Mouse (Mus musculus) adrenal gland, postnatal 10 days (tissue): ENCODE data around the gene Nxpe4. TPM values are rescaled to one million over a fixed set of nuclear protein-coding genes. Genes with fewer than 3 reads are reported as not detected.
A peak's percentile ranks its signal among the peaks of the same experiment; 100 is the strongest.
"Not testable (repeated sequence)": the region's sequence is repeated elsewhere in the genome, so short reads cannot be mapped to it uniquely, and the experiment has no call there.

Experiments
- DNase-seq: peaks from one replicate; pipeline ENCODE4 v3.0.0; 2021; ENCODE audit warnings: mixed read lengths
- total RNA-seq, 2 experiments: library from RNA; stranded (reverse); gene quantifications; 2 replicates each; pipeline ENCODE4 v1.2.3; 2021

The Nxpe4 gene
- total RNA-seq, 2 experiments from 2014 or later: 8.8 to 12.7 TPM

DNA sequence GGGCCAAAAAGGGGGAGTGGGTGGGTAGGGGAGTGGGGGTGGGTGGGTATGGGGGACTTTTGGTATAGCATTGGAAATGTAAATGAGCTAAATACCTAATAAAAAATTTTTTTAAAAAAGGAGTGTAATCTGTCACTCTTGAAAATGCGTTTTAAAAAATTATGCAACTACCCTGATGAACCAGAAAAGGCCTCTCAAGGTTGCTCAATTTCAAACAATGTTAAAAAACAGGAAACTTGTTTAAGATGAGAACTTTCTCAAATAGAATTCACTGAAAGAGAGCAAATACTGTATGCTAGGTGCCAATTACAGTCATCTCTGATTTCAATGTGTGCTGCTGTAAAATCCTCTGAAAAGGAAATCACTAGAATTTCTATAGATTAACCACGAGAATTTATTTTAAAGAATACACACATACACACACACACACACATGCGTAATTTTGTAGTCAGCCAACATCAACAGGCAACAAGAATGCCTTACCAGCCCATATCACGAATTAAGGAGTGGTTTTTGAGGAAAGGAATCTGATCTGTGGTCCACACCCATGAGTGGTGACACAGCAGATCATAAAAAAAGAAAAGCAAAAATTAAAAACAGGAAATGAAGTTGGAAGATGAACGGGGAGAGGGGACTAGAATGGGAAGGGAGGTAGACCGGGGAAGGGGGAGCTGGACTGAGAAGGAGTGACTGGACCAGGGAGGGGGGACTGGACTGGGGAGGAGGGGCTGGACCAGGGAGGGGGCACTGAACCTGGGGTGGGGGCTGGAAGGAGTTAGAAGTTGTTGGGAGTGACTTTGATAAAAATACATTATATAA, 248.6 kb downstream of the Nxpe4 start:
- DNase-seq: no peak

DNA sequence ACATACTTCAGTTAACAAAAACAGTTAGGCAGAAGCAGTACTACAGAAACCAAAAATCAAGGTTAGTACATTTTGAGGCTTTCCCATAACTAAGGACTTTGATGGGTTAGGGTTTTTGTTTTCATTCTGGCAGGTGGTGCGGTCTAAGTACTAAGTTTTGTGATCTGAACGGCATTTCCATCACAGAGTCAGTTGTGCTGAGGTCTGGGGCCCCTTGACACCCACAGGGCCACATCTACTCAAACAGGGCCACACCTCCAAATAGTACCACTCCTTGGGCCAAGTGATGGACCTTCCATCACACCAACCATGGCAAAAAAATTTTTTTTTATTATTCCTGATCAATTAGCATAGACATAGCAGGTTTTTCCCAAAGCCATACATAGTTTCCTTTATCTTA, 251.8 kb downstream of the Nxpe4 start:
- DNase-seq: no peak

DNA sequence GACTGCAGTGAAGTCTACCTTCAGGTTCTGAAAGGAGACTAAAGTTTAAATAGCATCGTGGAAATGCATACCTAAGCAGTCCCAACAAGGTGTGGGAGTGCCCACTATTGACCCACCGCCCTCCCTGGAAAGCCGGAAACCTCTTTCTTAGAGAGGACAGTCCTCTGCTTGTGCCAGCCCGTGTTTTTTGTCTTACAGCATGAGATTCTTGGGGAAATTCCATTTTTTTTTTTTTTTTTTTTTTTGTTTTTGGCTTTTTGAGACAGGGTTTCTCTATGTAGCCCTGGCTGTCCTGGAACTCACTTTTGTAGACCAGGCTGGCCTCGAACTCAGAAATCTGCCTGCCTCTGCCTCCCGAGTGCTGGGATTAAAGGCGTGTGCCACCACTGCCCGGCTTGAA, 255.5 kb downstream of the Nxpe4 start:
- not testable (repeated sequence) for DNase-seq

GRCm38 (mm10) chr9:48417994-48418393, 256.2 kb downstream of the Nxpe4 start:
- no peak for DNase-seq

DNA sequence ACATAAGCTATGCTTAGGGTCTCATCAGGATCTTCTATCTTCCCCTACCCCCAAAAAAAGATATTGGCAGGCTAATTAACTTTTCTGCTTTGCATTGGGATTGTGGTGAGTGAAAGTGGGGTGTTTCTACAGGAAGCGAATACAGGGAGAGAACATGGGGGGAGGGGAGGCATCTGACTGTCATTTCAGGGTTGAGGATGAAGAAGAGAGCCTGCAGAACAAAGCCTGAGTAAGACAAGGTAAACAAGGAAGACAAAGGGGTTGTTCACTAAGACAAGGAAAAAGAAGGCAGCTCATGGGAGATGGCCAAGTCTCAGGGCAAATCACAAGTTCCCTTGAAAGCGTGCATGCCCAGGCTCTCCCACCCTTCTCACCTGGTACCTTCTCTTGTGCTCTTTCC, 256.6 kb downstream of the Nxpe4 start:
- DNase-seq: no peak

DNA sequence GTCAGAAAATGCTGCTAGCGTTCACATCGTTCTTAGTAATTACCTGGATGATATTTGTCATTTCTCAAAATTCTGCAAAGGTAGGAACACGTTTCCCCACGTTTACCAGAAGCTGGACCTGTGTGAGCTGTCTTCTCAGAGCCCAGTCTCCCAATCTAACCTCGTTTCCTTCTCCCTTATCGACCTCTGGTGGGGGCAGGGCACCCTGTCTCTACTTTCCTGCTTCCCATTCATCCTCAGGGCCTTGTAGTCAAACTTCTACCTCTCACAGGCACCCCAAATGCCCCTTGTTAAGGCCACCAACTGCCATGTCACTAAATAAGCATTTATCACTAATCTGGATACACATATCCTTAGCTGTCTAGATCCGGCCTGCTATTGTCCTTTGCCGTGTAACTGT, 257.0 kb downstream of the Nxpe4 start:
- DNase-seq: no peak

- DNase-seq: no peak
Measured at GRCm38 (mm10) chr9:48420437-48420836, 258.6 kb downstream of the Nxpe4 start.

GRCm38 (mm10) chr9:48421029-48421428, 259.2 kb downstream of the Nxpe4 start:
- DNase-seq: no peak

- DNase-seq: no peak
Measured at GRCm38 (mm10) chr9:48421561-48421960, 259.7 kb downstream of the Nxpe4 start.

GRCm38 (mm10) chr9:48422382-48422781, 260.6 kb downstream of the Nxpe4 start:
- no peak for DNase-seq

DNA sequence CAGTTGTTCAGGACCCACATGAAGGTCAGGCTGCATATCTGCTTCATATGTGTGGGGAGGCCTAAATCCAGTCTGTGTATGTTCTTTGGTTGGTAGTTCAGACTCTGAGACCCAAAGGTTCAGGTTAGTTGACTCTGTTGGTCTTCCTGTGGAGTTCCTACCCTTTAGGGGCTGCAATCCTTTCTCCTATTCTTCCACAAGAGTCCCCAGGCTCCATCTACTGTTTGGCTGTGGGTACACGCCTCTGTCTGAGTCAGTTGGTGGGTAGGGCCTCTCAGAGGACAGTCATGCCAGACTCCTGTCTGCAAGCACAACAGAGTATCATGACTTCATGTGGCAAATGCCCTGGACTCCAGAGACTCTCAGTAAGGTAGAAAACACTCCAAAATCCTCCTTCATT, 261.4 kb downstream of the Nxpe4 start:
- peak; percentile 11 for DNase-seq

- no peak for DNase-seq
Measured at GRCm38 (mm10) chr9:48427176-48427575, 265.4 kb downstream of the Nxpe4 start.

DNA sequence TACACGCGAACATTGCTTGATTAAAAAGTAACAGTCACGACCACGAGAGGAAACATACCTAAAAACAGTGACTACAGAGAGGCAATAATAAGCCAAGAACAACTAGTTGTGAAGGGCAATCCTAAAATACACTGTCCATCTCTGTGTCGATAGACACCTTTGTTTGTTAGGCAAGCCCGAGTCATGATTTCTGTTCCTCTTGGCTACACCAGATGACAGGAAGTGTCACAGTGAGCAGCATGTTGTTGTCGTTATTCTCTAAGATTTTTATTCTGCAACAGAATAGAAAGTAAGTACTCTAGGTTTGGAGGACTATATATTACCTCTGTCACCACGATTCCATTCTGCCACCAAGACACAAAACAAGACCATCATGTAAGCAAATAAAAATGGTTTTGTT, 270.6 kb downstream of the Nxpe4 start:
- DNase-seq: no peak

- DNase-seq: no peak
Measured at GRCm38 (mm10) chr9:48443873-48444272, 282.1 kb downstream of the Nxpe4 start.

DNA sequence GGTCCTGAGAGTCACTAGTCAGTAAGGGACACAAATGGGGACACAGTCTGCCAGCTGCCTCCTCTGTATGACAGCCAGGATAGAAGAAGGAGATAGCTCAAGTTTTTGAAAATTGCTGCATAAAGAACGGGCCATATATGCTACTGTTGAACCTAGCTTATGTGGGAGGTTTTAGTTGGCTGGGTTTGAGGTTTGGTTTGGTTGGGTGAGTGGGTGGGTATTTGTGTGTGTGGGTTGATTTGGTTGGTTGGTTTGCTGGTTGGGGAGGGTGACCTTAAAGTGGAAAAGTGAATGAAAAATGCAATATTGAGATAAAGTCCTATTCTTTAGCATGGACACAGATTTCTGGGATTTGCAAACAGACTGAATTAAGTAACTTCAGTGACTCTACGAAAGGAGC, 283.0 kb downstream of the Nxpe4 start:
- DNase-seq: no peak

DNA sequence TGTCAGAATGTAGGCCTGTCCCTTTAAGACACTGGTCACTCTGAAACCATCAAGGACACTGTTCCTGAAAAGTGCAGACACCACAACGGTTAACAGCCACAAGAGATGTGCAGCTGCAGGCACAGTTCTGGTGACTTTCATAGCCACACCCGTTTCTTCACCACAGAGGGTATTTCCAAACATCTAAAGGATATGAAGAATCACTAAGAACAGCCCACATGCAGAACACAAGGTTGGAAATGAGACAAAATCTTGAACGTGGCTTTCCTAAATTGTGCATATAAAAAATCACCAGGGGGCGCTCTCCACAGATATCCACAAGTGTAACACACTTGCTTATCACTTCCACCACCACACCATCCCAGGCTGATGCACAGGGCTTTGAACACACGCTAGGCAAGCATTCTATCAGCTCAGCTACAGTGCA, 286.0 kb downstream of the Nxpe4 start:
- DNase-seq: peak; percentile 38

Other genes starting within 250 kb of the Nxpe4 start
- 1 to 10 TPM; 7.3 to 9.4 TPM for gene Nxpe2, start 191.4 kb downstream of the Nxpe4 start, total RNA-seq